Comparison of ENCODE assay signal across 23 mouse cellular contexts in genomic region chr13:45218251-45218650, GRCm38 (mm10).
DNase-seq lines count a peak whose midpoint lies in the region; ATAC-seq lines count a peak whose summit lies in the region.
"Had no signal": no experiment of that assay in that cellular context is flagged by ENCODE, and none has a peak within 500 bp of the region (broad histone marks: within the 10 kb centered on the region; RNA-seq: fewer than 3 reads in every experiment).

No protein-coding gene starts in this region.

- H3K27me3 ChIP-seq in kidney, embryonic 16.5 days (ENCODE audit: insufficient read depth, low read length), result no peaks in the 10 kb centered on the region
- H3K27me3 ChIP-seq: forebrain, embryonic 13.5 days; hindbrain, embryonic 13.5 days had no signal

- H3K9ac ChIP-seq in kidney, embryonic 16.5 days (replicated peaks; ENCODE audit: low read length), result no peak overlapping the region
- H3K9ac ChIP-seq: forebrain, embryonic 13.5 days; hindbrain, embryonic 13.5 days had no signal

- H3K4me3 ChIP-seq in kidney, embryonic 16.5 days (ENCODE audit: low read length), result no peak overlapping the region
- H3K4me3 ChIP-seq: forebrain, embryonic 10.5 days; forebrain, embryonic 13.5 days; hindbrain, embryonic 10.5 days; hindbrain, embryonic 13.5 days had no signal

- H3K9me3 ChIP-seq in kidney, embryonic 16.5 days (ENCODE audit: low read length), result no peaks in the 10 kb centered on the region
- H3K9me3 ChIP-seq: forebrain, embryonic 10.5 days; forebrain, embryonic 13.5 days; hindbrain, embryonic 10.5 days; hindbrain, embryonic 13.5 days had no signal

- no peak overlapping the region for H3K27ac ChIP-seq in kidney, embryonic 16.5 days (ENCODE audit: low read length)
- H3K27ac ChIP-seq: forebrain, embryonic 10.5 days; forebrain, embryonic 13.5 days; hindbrain, embryonic 10.5 days; hindbrain, embryonic 13.5 days had no signal

- no peaks in the 10 kb centered on the region for H3K36me3 ChIP-seq in kidney, embryonic 16.5 days (ENCODE audit: insufficient read depth, low read length)
- H3K36me3 ChIP-seq: forebrain, embryonic 10.5 days; hindbrain, embryonic 10.5 days; hindbrain, embryonic 13.5 days had no signal

- 82% methylated on average over 4 of the region's 4 CpGs for WGBS in kidney, embryonic 16.5 days

- ATAC-seq in kidney, embryonic 16.5 days (ENCODE audit: low FRiP score, low TSS enrichment), result no peak
- ATAC-seq: CD4-positive, CD25-positive, alpha-beta regulatory T cell, adult 4 months; forebrain, embryonic 13.5 days; forebrain, embryonic 16.5 days; hindbrain, embryonic 16.5 days had no signal

- 0 out of 2 replicates have a peak, but pooled peaks cover under 1% of the 10 kb centered on the region for H3K4me1 ChIP-seq in kidney, embryonic 16.5 days (ENCODE audit: insufficient read depth, low read length)

- DNase-seq in kidney, adult 18-20 months, result peak; percentile 62
- peak; percentile 90 for DNase-seq in kidney, adult 9 months
- no peak for DNase-seq in kidney, postnatal 4 days
- DNase-seq in kidney, postnatal 25 days, result peak; percentile 59 to 74
- no peak for DNase-seq in embryo, embryonic 10.5 days (ENCODE audit: low spot score)
- DNase-seq: adrenal gland, adult 8-10 months; adrenal gland, postnatal 25 days; cerebellum, adult 11-12 months; cerebellum, adult 8-10 months; cerebellum, postnatal 10 days; cerebellum, postnatal 36 days; gastrocnemius, postnatal 10 days; gastrocnemius, postnatal 36 days; heart, postnatal 36 days had no signal

- H3K4me2 ChIP-seq in kidney, embryonic 16.5 days (replicated peaks; ENCODE audit: low read depth, low read length), result no peak overlapping the region
- H3K4me2 ChIP-seq: forebrain, embryonic 13.5 days; heart, embryonic 11.5 days; hindbrain, embryonic 13.5 days had no signal

Comparison
In these comparisons a context has a peak if more than half of its experiments do, and no peak if none do; other contexts are left out.
1. DNase-seq: peak in kidney, adult 18-20 months (single experiment), kidney, adult 9 months (single experiment) and kidney, postnatal 25 days (2 of 2); none in kidney, postnatal 4 days (0 of 2) and embryo, embryonic 10.5 days (single experiment).